Mouse (Mus musculus): ENCODE data around the gene Gfm2.
"Not testable (repeated sequence)": the region's sequence is repeated elsewhere in the genome, so short reads cannot be mapped to it uniquely, and the experiment has no call there.

Gene Gfm2

DNA sequence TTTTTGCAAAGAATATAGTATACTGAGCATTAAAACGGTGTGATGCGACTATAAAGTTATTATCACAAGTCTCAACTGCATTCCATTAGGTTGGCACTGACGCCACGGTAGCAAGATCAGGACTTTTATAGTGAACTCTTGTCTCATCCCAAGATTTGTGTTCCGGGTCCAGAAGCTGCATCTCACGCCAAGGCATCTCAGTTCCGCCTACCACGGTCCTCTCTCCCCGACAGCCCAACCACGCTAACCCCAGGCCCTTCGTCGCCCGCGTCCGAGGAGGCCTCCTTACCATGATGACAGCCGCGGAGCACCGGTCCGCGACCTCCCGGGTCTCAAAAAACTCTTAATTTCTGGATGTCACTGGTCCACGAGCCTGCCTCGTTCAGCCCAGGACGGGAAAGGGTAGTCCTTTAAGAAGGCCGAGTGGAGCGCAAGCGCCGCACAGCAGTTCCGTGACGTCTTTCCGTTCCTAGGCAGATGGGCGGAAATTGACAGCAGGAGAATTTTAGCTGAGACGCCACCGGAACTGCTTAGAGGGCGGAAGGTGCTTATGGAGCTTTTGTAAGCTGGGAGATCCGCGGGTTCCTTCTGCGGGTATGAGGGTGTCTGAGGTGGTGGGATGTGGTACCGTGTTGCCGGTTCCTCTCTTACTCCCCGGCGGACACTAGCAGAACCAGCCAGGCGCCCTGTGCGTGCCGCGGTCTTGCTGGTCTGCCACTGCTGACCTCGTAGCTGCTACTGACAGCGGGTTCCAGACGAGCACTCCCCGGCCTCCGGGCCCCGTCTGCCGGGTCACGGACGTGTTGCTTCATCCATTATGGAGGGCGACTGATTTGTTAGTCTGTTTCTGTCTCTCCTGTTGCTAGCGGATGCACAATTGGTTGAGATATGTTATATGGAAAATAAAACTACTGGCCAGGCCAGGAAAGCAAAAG, at the start of gene Gfm2, which contains the start of gene Nsa2:
TSS of gene Gfm2 (plus strand) at position 472 of the 935 bp plus-strand sequence.
TSS of gene Nsa2 (minus strand) at position 472 of the 935 bp plus-strand sequence.
- DNase-seq (ENCODE audit: extremely low read depth, low read depth, low spot score), result peak; percentile 62

DNA sequence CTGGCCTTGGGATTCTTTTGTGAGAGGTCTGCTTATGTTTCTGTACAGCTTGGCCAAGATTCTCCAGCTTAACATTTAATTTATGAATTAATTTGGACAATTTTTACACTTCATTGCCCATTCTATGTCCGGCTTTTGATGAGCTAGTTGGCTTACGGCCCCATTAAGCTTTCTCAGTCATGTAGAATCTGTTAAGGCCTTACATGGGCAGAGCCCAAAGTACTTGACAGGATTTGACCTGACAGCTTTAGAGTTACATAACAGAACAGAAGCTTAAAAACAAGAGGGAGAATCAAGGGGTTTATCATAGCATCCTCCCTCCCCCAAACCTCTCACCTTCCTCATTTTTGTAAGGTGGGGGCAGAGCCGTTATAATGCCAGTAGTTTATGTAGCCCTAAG, 49.6 kb upstream of the Gfm2 start:
- DNase-seq (ENCODE audit: extremely low read depth, low read depth, low spot score), result no peak

DNA sequence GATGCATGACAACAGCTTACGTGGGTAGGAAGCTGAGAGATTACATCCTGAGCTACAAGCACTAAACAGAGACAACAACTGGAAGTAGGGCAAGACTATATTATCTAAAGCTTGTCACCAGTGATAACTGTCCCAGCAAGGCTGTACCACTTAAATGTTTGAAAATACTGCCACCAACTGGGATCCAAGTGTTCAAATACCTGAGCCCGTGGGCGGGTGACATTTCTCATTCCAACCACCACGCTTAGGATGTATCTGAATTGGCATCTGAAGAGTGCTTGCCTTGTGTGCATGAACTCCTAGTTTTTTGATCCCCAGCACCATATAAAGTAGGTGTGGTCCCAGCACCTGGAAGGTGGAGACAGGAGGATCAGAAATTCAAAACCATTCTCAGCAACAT, 42.0 kb upstream of the Gfm2 start:
- no peak for DNase-seq (ENCODE audit: extremely low read depth, low read depth, low spot score)

DNA sequence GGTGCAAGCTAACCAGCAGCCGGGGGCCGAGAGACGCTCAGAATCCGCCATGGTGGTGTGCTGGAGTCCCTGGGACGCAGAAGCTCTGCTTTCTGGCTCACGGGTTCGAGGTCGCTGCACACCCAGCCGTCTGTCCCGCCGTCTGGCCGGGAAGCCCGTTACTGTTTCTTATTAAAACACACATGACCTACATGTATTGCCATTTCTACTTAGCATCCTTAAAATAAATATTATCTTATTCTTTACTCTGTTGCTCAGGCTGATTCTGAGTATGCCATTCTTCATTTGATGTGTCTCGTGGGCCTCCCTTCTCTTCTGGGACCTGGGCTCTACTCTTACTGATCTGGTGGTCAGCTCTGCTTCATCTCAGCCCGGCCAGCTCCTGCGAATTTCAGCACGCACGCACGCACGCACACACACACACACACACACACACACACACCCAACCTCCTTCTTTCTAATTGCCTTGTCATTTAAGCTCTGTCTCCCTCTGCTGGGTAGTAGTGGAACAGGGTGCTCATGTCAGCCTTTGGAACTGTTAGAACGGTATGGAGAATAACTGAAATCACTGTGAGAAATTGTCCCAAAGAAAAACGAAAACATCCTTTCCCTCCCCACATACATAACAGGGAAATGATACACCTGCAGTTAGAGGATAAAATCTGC, 38.4 kb upstream of the Gfm2 start, which contains the start of gene Gm6169:
TSS of gene Gm6169 (minus strand) at position 51 of the 666 bp plus-strand sequence.
- no peak for DNase-seq (ENCODE audit: extremely low read depth, low read depth, low spot score)

DNA sequence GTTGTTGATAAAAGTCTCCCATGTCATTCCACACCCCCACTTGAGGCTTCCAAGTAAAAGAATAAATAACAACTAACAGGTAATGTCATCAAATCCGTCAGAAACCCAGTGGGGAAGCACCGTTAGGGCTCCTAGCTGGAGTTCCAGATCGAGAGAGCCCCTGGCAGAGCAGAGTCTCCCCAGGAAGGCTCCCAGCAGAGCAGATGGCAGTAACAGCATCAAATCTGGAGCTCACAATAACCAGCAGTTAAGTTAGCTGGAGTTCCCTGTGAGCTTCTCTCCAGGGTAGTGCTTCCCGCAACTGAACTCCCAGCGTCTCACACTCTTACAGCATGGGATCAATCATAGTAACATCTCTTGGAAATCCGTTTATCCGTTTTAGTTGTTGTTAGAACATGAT, 32.7 kb upstream of the Gfm2 start:
- no peak for DNase-seq (ENCODE audit: extremely low read depth, low read depth, low spot score)

DNA sequence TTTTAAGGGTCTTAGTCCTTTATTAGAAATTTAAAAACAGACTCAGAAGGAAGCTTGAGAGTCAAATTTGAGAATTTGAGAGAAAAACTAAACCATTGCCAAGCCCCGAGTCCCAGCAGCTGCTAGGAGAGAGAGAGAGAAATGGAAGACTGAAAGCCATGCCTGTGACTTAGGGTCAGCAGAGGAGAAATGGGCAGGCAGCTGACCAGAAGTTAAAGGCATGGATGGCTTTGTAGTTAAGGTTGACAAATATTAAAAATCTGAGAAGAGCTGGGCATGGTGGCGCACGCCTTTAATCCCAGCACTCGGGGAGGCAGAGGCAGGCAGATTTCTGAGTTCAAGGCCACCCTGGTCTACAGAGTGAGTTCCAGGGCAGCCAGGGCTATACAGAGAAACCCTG, 30.0 kb upstream of the Gfm2 start:
- not testable (repeated sequence) for DNase-seq (ENCODE audit: extremely low read depth, low read depth, low spot score)

DNA sequence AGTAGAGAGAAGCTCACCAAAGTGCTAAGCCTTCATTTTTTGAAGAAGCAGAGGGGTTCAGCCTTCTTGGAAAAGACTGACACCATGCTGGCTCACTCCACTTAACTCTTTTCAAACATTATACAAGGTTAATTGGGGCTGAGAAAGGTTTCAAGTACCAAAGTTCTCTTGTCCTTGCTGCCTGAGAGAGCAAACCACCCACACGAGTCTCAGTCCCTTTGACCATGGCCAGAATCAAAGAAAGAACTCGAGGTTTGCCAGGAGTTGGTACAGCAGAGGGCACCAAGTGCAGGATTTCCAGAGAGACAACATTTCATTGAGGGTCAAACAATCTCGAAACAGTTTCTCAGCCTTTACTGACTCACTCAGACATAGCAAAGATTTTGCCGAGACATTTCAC, 28.7 kb upstream of the Gfm2 start:
- no peak for DNase-seq (ENCODE audit: extremely low read depth, low read depth, low spot score)

DNA sequence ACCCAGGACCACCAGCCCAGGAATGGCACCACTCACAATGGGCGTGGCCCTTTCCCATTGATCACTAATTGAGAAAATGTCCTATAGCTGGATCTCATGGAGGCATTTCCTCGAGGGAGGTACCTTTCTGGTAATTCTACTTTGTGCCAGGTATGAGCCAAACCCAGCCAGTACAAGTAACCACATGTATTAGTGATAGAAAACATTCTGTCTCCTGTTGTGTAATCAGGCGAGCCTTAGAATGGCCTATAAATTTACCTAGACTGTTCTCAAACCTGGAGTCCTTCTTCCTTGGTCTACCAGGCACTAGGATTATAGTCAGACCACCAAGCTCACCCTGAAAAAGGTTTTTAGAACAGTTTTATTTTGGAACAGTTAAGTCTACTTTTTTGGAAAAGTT, 16.4 kb upstream of the Gfm2 start:
- DNase-seq (ENCODE audit: extremely low read depth, low read depth, low spot score), result peak; percentile 64

DNA sequence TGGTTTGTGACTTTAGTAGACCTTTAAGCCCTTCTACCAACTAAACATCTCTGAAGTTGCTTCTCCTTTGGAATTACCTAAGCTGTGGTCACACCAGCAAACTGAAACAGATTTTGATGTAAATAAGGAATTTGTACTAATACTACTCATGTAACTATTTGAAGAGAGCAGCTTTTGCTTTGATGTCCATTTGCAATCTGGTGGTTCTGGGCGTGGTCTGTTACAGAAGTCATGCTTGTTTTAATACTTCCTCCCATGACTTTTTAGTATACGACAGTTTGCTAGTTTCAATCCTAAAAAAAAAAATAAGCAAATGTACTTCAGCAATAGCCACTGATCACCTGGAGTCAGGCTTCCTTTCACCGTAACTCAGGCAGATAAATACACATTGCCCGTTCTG, 8.1 kb upstream of the Gfm2 start:
- DNase-seq (ENCODE audit: extremely low read depth, low read depth, low spot score), result not testable (repeated sequence)

DNA sequence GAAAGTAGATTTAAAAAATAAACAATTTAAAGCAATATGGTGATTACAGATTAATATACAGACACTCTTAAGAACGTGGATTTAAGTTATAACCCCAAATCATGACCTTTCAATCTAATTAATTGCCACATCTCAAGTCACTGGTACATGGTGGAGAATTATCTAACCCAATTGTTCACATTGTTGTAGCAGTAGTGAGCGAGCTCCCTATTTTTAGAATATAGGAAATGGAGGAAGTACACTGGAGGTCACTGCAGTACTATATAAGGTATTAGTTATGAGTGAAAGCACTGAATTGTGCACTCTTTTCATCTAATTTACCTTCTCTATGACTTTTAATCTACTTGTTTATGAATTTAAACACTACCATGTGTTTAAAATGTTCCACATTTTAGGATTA, 7.3 kb upstream of the Gfm2 start:
- DNase-seq (ENCODE audit: extremely low read depth, low read depth, low spot score), result not testable (repeated sequence)

DNA sequence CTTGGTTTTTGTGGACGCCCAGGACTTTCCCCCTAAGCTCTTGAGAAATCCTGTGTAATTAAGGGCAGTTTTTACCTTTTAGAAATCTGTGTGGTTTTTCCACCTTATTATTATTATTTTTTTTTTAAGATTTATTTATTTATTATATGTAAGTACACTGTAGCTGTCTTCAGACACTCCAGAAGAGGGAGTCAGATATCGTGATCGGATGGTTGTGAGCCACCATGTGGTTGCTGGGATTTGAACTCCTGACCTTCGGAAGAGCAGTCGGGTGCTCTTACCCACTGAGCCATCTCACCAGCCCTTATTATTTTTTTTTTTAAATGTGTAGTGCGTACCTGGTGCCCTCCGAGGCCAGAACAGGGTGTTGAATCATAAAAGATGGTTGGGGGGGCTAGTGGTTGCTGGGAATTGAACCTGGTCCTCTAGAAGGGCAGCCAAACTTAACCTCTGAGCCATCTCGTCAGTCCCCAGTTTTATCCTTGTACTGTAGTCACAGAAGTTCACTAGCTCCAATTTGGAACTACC, 731 bp downstream of the Gfm2 start:
- not testable (repeated sequence) for DNase-seq (ENCODE audit: extremely low read depth, low read depth, low spot score)

DNA sequence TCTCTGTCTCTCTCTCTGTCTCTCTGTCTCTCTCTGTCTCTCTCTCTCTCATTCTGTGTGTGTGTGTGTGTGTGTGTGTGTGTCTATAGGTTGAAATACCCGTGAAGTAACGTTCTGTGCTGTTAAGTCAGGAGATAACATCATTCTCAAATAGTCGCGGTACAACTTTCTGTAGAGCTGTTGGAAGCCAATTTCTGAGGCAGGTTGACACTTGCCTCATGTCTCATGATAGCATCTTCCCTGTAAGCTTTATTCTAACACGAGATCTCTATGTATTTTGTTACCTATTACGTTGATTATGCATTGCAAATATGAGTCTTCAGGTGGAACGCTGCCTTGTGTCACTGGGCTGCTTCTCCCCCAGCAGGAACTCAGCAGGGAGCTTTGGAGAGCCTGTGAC, 4.6 kb downstream of the Gfm2 start:
- peak; percentile 87 for DNase-seq (ENCODE audit: extremely low read depth, low read depth, low spot score)

DNA sequence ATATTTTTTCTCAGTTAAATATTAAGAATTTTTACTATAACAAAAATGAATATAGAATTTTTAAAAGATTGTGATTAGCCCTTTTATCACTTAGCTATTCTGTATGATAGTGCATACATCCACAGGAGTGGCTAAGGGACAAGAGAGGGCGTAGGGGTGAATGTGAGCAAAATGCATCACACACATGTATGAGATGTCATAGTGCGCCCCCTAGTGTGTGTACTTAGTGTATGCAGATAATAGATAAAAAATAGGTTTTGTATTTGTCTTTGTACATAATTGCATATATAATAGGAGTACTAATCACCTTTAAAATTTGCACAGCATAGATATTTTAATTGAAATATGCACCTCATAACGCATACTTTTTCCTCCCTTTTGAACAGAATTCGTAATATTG, 8.1 kb downstream of the Gfm2 start:
- DNase-seq (ENCODE audit: extremely low read depth, low read depth, low spot score), result no peak

DNA sequence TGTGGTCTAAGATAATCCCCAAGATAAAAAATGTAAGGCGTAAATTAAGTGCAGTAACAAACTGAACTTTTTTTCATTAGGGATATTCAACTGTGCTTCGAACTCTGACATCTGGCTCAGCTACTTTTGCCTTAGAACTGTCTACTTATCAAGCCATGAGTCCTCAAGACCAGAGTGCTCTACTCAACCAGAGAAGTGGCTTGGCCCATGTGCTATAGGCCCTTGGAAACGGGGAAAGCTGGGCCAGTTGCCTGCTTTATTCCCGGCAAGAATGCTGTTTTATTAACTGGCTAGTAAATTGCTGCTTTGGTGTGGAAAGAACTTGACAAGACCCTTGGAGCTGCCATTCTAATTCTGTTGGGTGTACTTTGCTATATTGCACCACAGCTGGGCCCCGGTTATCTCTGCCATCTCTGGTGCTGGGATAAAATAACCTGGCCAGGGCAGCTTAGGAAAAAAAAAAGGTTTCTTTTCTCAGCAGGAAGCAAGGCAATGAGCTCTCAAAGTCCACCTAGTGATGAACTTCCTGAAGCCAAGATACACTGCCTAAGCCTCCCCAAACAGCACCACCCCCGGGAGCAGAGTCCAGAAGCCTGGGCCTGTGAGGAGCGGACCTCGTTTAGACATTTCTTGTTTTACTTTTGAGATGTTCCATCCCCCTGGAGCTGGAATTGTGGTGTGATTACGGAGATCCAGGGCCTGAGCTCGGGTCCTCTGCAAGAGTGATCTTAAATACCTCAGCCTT, 38.0 kb downstream of the Gfm2 start:
- no peak for DNase-seq (ENCODE audit: extremely low read depth, low read depth, low spot score)

DNA sequence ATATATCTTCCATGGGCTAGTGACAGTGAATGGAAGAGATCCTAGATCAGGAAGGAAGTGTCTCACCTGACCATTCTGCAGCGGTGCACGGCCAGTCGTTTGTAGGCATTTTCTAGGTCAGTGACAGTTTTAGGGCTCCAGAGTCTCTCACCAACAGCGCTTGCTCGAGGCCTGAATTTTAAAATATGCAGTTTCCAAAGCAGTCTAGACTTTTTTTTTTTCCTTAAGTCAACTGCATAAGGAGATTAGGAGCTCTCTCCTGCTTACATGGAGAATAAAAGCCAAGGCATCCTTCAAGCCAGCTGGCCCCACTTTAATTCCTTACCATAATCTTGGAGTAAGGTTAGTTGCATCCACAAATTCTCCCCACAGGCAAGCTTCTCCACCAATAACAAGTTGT, 39.0 kb downstream of the Gfm2 start:
- no peak for DNase-seq (ENCODE audit: extremely low read depth, low read depth, low spot score)

DNA sequence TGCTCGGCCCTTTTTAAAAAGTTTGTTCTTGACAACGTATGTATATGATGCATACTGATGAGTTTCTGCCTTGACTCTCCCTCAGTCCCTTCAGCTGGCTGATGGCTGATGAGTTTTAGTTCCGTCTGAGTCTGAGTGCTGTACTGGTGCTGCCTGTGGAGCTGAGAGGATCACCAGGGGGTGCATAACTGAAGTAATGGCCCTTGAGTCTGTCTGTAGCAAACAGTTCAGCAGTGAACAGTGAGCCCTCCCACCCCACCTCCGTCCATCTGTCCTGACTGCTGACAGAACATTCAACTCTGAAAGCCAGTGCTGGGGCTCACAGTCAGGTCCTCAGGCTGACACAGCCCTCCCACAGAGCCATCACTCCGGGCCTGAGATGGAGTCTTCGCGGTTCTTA, 41.2 kb downstream of the Gfm2 start:
- DNase-seq (ENCODE audit: extremely low read depth, low read depth, low spot score), result no peak

DNA sequence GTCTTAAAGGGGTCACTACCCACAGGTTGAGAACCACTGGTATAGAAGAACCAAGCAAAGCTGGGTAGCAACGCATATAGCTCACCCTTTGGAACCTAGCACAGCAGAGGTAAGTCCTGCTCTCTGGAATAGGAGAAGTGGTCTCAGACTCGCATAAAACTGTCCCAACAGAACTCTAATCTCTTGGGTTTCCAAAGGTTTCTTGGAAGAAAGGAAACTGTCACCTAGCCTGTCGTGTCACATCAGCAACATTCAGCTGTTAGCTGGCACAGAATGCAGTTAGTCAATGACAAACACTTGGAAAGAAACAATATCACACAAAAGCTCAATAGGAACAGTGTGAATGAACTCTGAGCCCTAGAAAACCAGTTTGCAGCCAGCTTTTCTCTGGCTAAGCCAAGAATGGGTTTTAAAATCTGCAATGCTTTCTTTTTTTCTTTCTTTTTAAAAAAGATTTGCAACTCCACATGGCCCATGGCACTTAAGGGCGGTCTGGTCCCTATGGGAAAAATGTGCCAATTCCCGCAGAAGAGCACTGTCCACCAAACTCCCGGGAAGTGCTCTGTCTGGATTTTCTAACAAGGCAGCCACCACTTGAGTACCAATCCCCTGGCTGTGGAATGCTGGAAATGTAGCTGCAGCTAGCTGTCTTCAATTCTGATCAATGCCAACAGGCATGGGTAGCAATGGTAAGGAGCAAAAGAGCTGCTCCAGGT, 42.5 kb downstream of the Gfm2 start:
- no peak for DNase-seq (ENCODE audit: extremely low read depth, low read depth, low spot score)

DNA sequence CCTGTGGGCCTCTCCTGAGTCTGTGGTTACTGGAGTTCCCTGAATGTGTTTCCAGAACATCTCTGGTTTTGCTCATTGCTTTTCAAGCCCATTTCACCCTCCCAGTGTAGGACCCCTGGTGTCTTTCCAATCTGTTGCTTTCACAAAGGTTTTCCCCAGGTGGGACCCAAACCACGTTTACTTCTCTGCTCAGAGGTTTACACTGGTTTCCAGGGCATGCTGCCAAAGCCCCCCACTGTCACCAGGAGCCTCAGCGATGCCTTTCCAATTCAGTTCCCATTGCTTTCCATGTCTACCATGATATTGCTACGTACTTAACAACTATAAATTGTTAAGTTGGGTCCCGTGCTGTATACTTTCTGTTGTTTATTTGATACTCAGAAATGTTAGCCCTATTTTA, 45.1 kb downstream of the Gfm2 start:
- DNase-seq (ENCODE audit: extremely low read depth, low read depth, low spot score), result no peak

DNA sequence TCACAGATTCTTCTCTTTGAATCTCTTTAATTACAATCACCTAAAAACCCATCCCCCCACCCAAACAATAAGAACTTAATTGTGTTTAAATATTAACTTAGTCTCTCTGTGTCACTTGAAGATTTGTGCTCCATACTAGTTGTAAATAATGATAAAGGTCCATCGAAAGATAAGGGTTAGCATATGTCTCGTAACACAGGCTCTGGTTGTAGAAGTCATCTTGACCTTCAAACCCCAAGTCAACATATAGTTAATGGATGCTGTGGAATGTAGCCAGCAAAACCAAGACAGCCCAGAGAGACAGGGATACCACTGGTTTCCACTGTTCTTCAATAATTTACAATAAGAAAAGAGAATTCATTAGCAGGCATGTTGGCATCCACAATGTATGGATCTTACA, 46.4 kb downstream of the Gfm2 start:
- DNase-seq (ENCODE audit: extremely low read depth, low read depth, low spot score), result no peak

DNA sequence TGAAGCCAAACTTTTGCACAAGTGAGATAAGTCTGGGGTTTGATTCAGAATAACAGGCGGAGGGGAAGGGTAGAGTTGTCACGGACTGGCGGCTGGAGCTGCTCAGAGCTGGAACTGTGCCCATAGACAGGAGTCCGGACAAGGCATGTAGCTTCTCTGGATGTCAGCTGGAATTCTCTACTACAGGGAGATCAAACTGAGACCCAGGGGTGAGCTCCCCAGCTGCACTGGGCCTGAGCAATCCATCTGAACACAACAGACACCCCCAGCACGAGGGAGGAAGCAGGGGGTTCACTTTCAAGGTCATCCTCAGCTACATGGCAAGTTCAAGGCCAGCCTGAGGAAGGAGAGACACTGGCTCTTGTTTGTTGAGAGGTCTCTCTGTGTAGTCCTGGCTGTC, 46.9 kb downstream of the Gfm2 start:
- no peak for DNase-seq (ENCODE audit: extremely low read depth, low read depth, low spot score)

DNA sequence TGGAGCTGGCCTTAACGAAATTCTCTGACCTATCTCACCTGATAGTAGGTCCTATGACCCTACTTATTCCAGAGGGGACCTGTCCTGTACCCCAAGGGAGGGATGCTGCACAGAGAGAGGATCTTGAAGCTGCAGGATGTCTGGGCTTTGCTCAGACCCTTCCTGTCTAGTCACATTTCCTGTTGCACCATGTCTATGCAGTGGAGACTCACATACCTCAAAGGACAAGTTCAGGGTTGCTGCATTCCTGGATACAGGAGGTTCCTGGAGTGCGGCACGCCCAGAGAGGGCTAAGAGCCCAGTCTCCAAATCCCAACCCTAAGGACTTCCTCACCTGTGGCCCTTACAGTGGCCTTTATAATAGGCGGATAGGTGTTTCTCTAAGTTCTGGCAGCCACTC, 48.6 kb downstream of the Gfm2 start:
- DNase-seq (ENCODE audit: extremely low read depth, low read depth, low spot score), result no peak
